Mouse (Mus musculus) ES-E14 (cell line): ENCODE results near the gene Egr2. TPM values are rescaled to one million over a fixed set of nuclear protein-coding genes. Genes with fewer than 3 reads are reported as not detected.

ENCODE experiments used
- DNase-seq: peaks from one replicate; pipeline ENCODE4 v3.0.0-alpha.2; 2013; ENCODE audit warnings: low read depth, low spot score
- H3K27ac ChIP-seq: 2 replicates; pipeline ENCODE4 v1.5.1; 2012; ENCODE audit warnings: low read depth, mild to moderate bottlenecking, low read length, moderate library complexity, mixed read lengths; ENCODE audit not compliant: poor library complexity, insufficient read depth, severe bottlenecking
- H3K36me3 ChIP-seq: 2 replicates; pipeline ENCODE4 v1.6.1; 2012; ENCODE audit warnings: mild to moderate bottlenecking, low read length, moderate library complexity, mixed read lengths; ENCODE audit not compliant: control insufficient read depth, poor library complexity, insufficient read depth, severe bottlenecking
- H3K4me1 ChIP-seq, 2 experiments: fragments of 150-350 bp in 1 of 2; sonication (generic) in 1 of 2; 2 replicates each; pipeline ENCODE4 v1.6.1; 2012; ENCODE audit warnings: low read length in 2 of 2, mild to moderate bottlenecking in 1 of 2, mixed read lengths in 1 of 2; ENCODE audit not compliant: control insufficient read depth in 2 of 2, insufficient read depth in 2 of 2, poor library complexity in 1 of 2
- H3K4me3 ChIP-seq, 2 experiments: fragments of 150-350 bp in 1 of 2; sonication (generic) in 1 of 2; 2 replicates each; pipeline ENCODE4 v1.5.1; 2012; ENCODE audit warnings: low read length in 2 of 2, low read depth in 1 of 2, mild to moderate bottlenecking in 1 of 2, mixed read lengths in 1 of 2; ENCODE audit not compliant: insufficient read depth in 1 of 2, poor library complexity in 1 of 2, severe bottlenecking in 1 of 2
- H3K9ac ChIP-seq: 2 replicates; pipeline ENCODE4 v1.6.1; 2012; ENCODE audit warnings: low read depth, mild to moderate bottlenecking, low read length, mixed read lengths; ENCODE audit not compliant: poor library complexity, insufficient read depth, severe bottlenecking
- H3K9me3 ChIP-seq: fragments of 150-350 bp; sonication (generic); 2 replicates; pipeline ENCODE4 v1.6.1; 2012; ENCODE audit warnings: low read depth, mild to moderate bottlenecking, low read length; ENCODE audit not compliant: control insufficient read depth, insufficient read depth
- CHD2 ChIP-seq: IDR thresholded peaks from 2 replicates; pipeline ENCODE4 v1.6.1; 2014; ENCODE audit warnings: mild to moderate bottlenecking, low read depth, low read length, inconsistent platforms
- HCFC1 ChIP-seq: IDR thresholded peaks from 2 replicates; pipeline ENCODE4 v1.6.1; 2012; ENCODE audit warnings: low read length, inconsistent platforms, borderline replicate concordance; ENCODE audit not compliant: insufficient read depth
- MAFK ChIP-seq: IDR thresholded peaks from 2 replicates; pipeline ENCODE4 v1.6.1; 2014; ENCODE audit warnings: mild to moderate bottlenecking, low read depth, low read length, inconsistent platforms; ENCODE audit not compliant: insufficient read depth
- ZC3H11A ChIP-seq: IDR thresholded peaks from 2 replicates; pipeline ENCODE4 v1.6.1; 2012; ENCODE audit warnings: low read depth, mild to moderate bottlenecking, inconsistent platforms, low read length, borderline replicate concordance
- ZNF384 ChIP-seq: IDR thresholded peaks from 2 replicates; pipeline ENCODE4 v1.6.1; 2012; ENCODE audit warnings: low read depth, low read length, inconsistent platforms
- in situ Hi-C, 2 experiments: fragments of 600-800 bp; cut with MboI; formaldehyde crosslinking; loops; one replicate each; pipeline ENCODE4 v1.15.1; 2025; ENCODE audit warnings: low sequenced_read_pairs in 2 of 2, inconsistent platforms in 1 of 2; ENCODE audit not compliant: unreplicated experiment in 2 of 2
- total RNA-seq: library from RNA; depleted of rRNA; stranded (reverse); fragments of 300-350 nt; gene quantifications from 2 replicates; pipeline ENCODE4 v1.2.3, GENCODE M21; 2012

Gene Egr2
- total RNA-seq, 1 experiment: 0.18 TPM

GRCm38 (mm10) chr10:67536621-67537141 lies 1.4 kb downstream of the Egr2 start:
- peaks cover 0 to 7% of the 10 kb centered on the region in 2 experiments; a peak in 1 of 4 replicates for H3K4me1 ChIP-seq
- H3K9me3 ChIP-seq: no peaks in the 10 kb centered on the region
- H3K27ac ChIP-seq: no peak overlapping the region
- H3K4me3 ChIP-seq: peak overlapping the region; percentile 73 to 81
- no peaks in the 10 kb centered on the region for H3K36me3 ChIP-seq
- no peak for DNase-seq
- peak overlapping the region; percentile 21; the same call in 1 of the 2 replicates for H3K9ac ChIP-seq
- in situ Hi-C loops: loop anchor here in 1 of 2 experiments (10.0 kb wide), 2 partner anchors 188 to 222 kb away; no protein-coding TSS in a partner anchor
- no peak for TF ChIP-seq HCFC1
- TF ChIP-seq CHD2: no peak
- no peak for TF ChIP-seq MAFK
- no peak for TF ChIP-seq ZNF384
- no peak for TF ChIP-seq ZC3H11A

GRCm38 (mm10) chr10:67537151-67537994 lies 2.1 kb downstream of the Egr2 start:
- TF ChIP-seq ZC3H11A (no peak; the same call in 1 of the 2 replicates), CHD2 (no peak)
- H3K9me3 ChIP-seq: no peaks in the 10 kb centered on the region
- in situ Hi-C loops: loop anchor here in 1 of 2 experiments (10.0 kb wide), 2 partner anchors 187 to 223 kb away; no protein-coding TSS in a partner anchor
- no peak overlapping the region for H3K27ac ChIP-seq
- H3K4me1 ChIP-seq: peaks cover 0 to 7% of the 10 kb centered on the region in 2 experiments; a peak in 1 of 4 replicates
- peak overlapping the region; percentile 65 for H3K9ac ChIP-seq
- H3K36me3 ChIP-seq: no peaks in the 10 kb centered on the region
- peak overlapping the region; percentile 73 to 81 for H3K4me3 ChIP-seq
- DNase-seq: peak; percentile 73

- Histone ChIP-seq H3K27ac (no peak overlapping the region), H3K9ac (no peak overlapping the region; the same call in 1 of the 2 replicates), H3K36me3 (no peaks in the 10 kb centered on the region), H3K4me1 (peaks cover 0 to 7% of the 10 kb centered on the region in 2 experiments; a peak in 1 of 4 replicates), H3K4me3 (peak overlapping the region; percentile 47 to 81; a peak in 3 of 4 replicates), H3K9me3 (no peaks in the 10 kb centered on the region)
- DNase-seq: no peak
- in situ Hi-C loops: loop anchor here in 1 of 2 experiments (10.0 kb wide), 2 partner anchors 187 to 223 kb away; no protein-coding TSS in a partner anchor
- TF ChIP-seq ZNF384 (no peak), HCFC1 (no peak), CHD2 (no peak), MAFK (no peak), ZC3H11A (no peak)
These were observed 2.8 kb downstream of the Egr2 start for GRCm38 (mm10) chr10:67538106-67538505.

- H3K4me1 ChIP-seq: peaks cover 0 to 7% of the 10 kb centered on the region in 2 experiments; a peak in 1 of 4 replicates
- DNase-seq: no peak
- no peak overlapping the region; the same call in 1 of the 2 replicates for H3K9ac ChIP-seq
- TF ChIP-seq ZNF384 (no peak), HCFC1 (no peak), MAFK (no peak), ZC3H11A (no peak)
- in situ Hi-C loops: loop anchor here in 1 of 2 experiments (10.0 kb wide), 2 partner anchors 186 to 224 kb away; no protein-coding TSS in a partner anchor
- no peak overlapping the region for H3K27ac ChIP-seq
- no peaks in the 10 kb centered on the region for H3K9me3 ChIP-seq
- no peaks in the 10 kb centered on the region for H3K36me3 ChIP-seq
- H3K4me3 ChIP-seq: peak overlapping the region; percentile 47 to 81
These were observed 3.5 kb downstream of the Egr2 start for GRCm38 (mm10) chr10:67538585-67539400.
